Mouse (Mus musculus) retina, postnatal 1 day (tissue): ENCODE results near the gene Osbp.
"Not testable (repeated sequence)": the region's sequence is repeated elsewhere in the genome, so short reads cannot be mapped to it uniquely, and the experiment has no call there.

Experiments used
- DNase-seq: peaks from one replicate; pipeline ENCODE4 v3.0.0-alpha.2; 2012

Osbp gene

GRCm38 (mm10) chr19:11965023-11965942 is at the start of gene Osbp:
Gene Osbp (plus strand): TSS chr19:11965941.
- DNase-seq: peak; percentile 100

- DNase-seq: no peak
Observed at GRCm38 (mm10) chr19:11922068-11922467, 43.7 kb upstream of the Osbp start.

GRCm38 (mm10) chr19:11922515-11922914 is 43.2 kb upstream of the Osbp start:
- DNase-seq: not testable (repeated sequence)

GRCm38 (mm10) chr19:11926380-11926779 is 39.4 kb upstream of the Osbp start:
- no peak for DNase-seq

GRCm38 (mm10) chr19:11928025-11928748 is 37.6 kb upstream of the Osbp start:
- no peak for DNase-seq

GRCm38 (mm10) chr19:11946460-11946859 is 19.3 kb upstream of the Osbp start:
- DNase-seq: not testable (repeated sequence)

- no peak for DNase-seq
Observed at GRCm38 (mm10) chr19:11949878-11950277, 15.9 kb upstream of the Osbp start.

GRCm38 (mm10) chr19:11950747-11951146 is 15.0 kb upstream of the Osbp start:
- no peak for DNase-seq

- DNase-seq: peak; percentile 5
Observed at GRCm38 (mm10) chr19:11954206-11954605, 11.5 kb upstream of the Osbp start.

- no peak for DNase-seq
Observed at GRCm38 (mm10) chr19:11956636-11957035, 9.1 kb upstream of the Osbp start.

GRCm38 (mm10) chr19:11957396-11957795 is 8.3 kb upstream of the Osbp start:
- DNase-seq: no peak

GRCm38 (mm10) chr19:11957846-11958245 is 7.9 kb upstream of the Osbp start:
- no peak for DNase-seq

GRCm38 (mm10) chr19:11964266-11964665 is 1.5 kb upstream of the Osbp start:
- peak; percentile 11 for DNase-seq

- DNase-seq: peak; percentile 68
Observed at GRCm38 (mm10) chr19:11966201-11966636, 478 bp downstream of the Osbp start.

- DNase-seq: no peak
Observed at GRCm38 (mm10) chr19:11969155-11970050, 3.7 kb downstream of the Osbp start.

- DNase-seq: no peak
Observed at GRCm38 (mm10) chr19:11973511-11974222, 7.9 kb downstream of the Osbp start.

- DNase-seq: no peak
Observed at GRCm38 (mm10) chr19:11974223-11974540, 8.4 kb downstream of the Osbp start.

GRCm38 (mm10) chr19:11975683-11976082 is 9.9 kb downstream of the Osbp start:
- no peak for DNase-seq

- no peak for DNase-seq
Observed at GRCm38 (mm10) chr19:11977363-11977762, 11.6 kb downstream of the Osbp start.

- no peak for DNase-seq
Observed at GRCm38 (mm10) chr19:11980471-11980870, 14.7 kb downstream of the Osbp start.

- not testable (repeated sequence) for DNase-seq
Observed at GRCm38 (mm10) chr19:11984614-11985013, 18.9 kb downstream of the Osbp start.

GRCm38 (mm10) chr19:11987841-11988240 is 22.1 kb downstream of the Osbp start:
- no peak for DNase-seq
